Mouse (Mus musculus) induced T-regulatory cell, adult 2 months (primary cell): ENCODE results near the gene Ddx49.

Experiments
- DNase-seq: peaks from one replicate; pipeline ENCODE4 v3.0.0-alpha.2; 2012; ENCODE audit warnings: low read depth

The Ddx49 gene

DNA sequence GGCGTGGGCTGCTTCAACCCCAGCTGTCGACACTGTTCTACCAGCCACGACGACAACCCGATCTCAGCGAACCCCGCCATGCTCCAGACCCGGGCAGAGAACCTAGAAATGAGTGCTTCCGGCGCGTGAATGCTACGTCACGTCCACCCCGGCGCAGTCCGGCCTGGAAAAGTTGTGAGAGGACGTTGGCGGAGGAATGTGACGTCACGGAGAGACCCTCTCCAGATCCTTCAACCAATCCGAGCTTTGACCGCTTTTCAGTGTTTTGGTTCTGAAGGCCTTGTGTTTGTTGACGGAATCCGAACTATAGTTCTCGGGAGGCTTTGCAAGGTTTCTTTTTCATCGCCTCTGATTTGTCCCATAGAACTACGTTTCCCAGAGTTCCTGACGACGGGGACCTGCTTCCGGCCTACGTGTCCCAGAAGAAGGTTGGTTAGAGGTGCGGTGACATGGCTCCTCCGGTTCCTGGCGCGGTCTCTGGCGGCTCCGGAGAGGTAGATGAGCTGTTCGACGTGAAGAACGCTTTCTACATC is at the start of gene Ddx49, which contains the start of gene Cope:
Gene Ddx49, minus strand, starts transcription at position 132 of the 533 bp plus-strand sequence.
Gene Cope, plus strand, starts transcription at position 161 of the 533 bp plus-strand sequence.
- peak; percentile 96 for DNase-seq

- DNase-seq = no peak
These were observed 49.7 kb upstream of the Ddx49 start for GRCm38 (mm10) chr8:70352000-70352384.

- DNase-seq = peak; percentile 51
These were observed 49.0 kb upstream of the Ddx49 start for GRCm38 (mm10) chr8:70351035-70351999.

- no peak for DNase-seq
These were observed 45.7 kb upstream of the Ddx49 start for GRCm38 (mm10) chr8:70347860-70348420.

- DNase-seq = no peak
These were observed 45.2 kb upstream of the Ddx49 start for GRCm38 (mm10) chr8:70347443-70347842.

- no peak for DNase-seq
These were observed 42.0 kb upstream of the Ddx49 start for GRCm38 (mm10) chr8:70344279-70344678.

GRCm38 (mm10) chr8:70343696-70344095 is 41.4 kb upstream of the Ddx49 start:
- DNase-seq = peak; percentile 60

GRCm38 (mm10) chr8:70343076-70343475 is 40.8 kb upstream of the Ddx49 start:
- no peak for DNase-seq

DNA sequence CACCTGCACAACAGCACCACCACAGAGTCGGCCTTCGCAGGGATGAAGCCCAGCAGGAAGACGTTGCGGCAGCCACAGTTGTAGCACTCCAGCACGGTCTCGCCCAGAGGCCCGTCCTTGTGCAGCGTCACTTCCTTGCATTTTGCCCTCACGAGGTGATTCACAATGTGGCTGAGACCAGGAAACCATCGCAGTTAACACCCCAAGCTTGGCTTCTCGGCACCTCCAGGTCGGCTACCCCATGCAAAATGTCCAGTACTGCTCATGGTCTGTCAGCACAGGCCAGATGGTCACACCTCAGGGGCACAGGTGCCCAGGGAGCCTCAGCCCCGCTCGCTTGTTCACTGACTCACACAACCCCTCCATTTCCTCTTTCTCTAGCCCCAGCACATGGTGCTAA is 39.7 kb upstream of the Ddx49 start:
- DNase-seq = no peak

GRCm38 (mm10) chr8:70340659-70341058 is 38.4 kb upstream of the Ddx49 start:
- no peak for DNase-seq

DNA sequence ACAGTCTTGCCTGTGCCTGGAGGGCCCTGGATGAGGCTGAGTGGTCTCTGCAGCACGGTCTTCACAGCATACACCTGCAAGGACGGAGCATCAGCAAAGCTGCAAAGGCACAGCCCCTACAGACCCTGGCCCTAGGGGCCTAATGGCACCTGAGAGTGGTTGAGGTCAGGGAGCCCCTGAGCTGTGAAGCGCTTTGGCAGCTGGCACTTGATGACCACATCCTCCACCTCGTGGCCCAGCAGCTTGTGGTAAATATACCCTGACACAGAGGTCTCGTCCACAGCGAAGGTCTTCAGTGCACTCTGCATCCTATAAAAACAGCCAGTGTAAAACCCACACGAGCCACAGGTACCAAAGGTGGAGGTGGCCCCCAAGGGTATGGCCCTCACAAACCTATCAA is 36.6 kb upstream of the Ddx49 start:
- no peak for DNase-seq

DNA sequence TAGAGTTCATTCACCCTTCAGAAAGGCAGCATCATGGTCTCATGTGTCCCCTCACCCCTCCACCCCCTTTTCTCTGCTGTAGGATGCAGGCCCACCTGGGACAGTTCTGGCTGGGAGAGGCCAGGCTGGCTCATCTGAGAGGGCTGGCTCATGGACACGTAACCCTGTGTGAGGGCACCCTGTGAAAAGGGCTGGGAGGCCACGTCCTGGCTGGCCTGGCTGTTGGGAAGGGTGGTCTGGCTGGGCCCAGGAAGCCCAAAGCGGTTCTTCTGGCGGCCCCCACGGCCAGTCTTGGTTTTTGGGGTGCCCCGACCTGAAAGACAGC is 30.6 kb upstream of the Ddx49 start:
- DNase-seq = no peak

- no peak for DNase-seq
These were observed 30.0 kb upstream of the Ddx49 start for GRCm38 (mm10) chr8:70332070-70332877.

DNA sequence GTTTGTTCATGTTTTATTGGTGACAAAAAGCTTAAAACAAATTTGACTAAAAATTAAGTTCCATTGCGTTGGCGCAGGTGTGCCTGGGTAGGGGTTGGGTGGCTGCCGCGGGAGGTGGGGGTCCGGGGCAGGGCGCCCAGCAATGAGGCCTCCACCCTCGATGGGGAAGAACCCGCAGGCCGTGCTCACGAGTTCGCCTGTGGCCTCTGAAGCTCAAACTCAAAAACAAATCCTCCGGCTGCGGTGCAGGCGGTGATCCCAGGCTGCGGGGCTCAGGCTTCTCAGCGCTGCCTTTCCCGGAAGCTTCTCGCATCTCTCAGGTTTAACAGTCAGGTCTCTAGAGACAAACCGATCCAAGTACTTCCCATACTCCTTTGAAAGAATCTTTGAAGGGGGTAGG is 29.2 kb upstream of the Ddx49 start:
- DNase-seq = no peak

DNA sequence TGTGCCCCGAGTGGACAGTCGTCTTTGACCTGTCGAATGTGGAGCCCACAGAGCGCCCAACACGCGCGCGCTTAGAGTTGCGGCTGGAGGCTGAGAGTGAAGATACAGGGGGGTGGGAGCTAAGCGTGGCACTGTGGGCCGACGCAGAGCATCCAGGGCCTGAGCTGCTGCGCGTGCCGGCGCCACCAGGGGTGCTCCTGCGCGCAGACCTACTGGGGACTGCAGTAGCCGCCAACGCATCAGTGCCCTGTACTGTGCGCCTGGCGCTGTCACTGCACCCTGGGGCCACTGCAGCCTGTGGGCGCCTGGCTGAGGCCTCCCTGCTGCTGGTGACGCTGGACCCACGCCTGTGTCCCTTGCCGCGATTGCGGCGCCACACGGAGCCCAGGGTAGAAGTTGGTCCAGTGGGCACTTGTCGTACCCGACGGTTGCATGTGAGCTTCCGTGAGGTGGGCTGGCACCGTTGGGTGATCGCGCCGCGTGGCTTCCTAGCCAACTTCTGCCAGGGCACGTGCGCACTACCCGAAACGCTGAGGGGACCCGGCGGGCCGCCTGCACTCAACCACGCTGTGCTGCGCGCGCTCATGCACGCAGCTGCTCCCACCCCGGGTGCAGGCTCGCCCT is 28.6 kb upstream of the Ddx49 start:
- DNase-seq = no peak

DNA sequence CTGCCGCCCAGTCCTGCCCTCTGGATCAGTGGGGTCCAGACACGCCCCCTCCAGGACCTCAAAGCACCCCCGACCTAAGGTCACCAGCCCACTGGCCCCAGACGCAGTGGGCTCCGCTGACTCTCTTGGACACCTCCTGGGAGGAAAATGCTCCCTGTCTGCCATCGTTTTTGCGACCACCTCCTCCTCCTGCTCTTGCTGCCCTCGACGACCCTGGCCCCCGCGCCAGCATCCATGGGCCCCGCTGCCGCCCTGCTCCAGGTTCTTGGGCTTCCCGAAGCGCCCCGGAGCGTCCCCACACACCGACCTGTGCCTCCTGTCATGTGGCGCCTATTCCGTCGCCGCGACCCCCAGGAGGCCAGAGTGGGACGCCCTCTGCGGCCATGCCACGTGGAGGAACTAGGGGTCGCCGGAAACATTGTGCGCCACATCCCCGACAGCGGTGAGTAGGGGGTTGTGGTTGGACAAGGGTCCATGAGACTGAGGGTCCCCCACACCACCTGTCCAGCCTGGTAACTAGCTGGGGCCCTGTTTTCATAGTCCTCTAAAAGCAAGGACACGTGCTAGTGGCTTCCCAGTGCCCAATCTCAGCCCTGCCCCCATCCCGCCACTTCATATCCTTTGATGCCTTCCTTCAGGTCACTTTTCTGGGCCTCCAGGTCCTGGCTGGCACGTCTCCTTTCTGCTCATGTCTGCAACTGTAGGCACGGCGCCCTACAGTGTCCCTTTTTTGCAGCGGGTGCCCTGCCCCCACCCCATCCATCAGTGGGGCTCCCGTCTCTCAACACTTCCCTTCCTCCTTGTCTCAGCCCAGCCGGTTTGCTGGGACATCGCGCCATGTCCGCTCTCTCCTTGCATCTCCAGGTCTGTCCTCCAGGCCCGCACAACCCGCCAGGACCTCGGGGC is 27.8 kb upstream of the Ddx49 start:
- DNase-seq = no peak

GRCm38 (mm10) chr8:70329124-70329834 is 27.0 kb upstream of the Ddx49 start, which contains the start of gene Gdf1:
Gene Gdf1, plus strand, starts transcription at chr8:70329817.
- no peak for DNase-seq

GRCm38 (mm10) chr8:70327512-70327911 is 25.2 kb upstream of the Ddx49 start:
- DNase-seq = no peak

- DNase-seq = no peak
These were observed 21.4 kb upstream of the Ddx49 start for GRCm38 (mm10) chr8:70323716-70324115.

GRCm38 (mm10) chr8:70317872-70318271 is 15.6 kb upstream of the Ddx49 start:
- DNase-seq = no peak
